Mouse (Mus musculus): Measurements from ENCODE around the gene Dscaml1. TPM values are rescaled to one million over a fixed set of nuclear protein-coding genes. Genes with fewer than 3 reads are reported as not detected.

Gene Dscaml1
- polyA plus RNA-seq, 1 experiment from 2014 or later = 0.79 TPM

GRCm38 (mm10) chr9:45501963-45502641 is 75.7 kb downstream of the Dscaml1 start:
- Histone ChIP-seq H3K9me3 (no peaks in the 10 kb centered on the region), H3K27me3 (ENCODE audit: poor library complexity, severe bottlenecking) (peaks cover 54% of the 10 kb centered on the region), H3K4me1 (peaks cover 44% of the 10 kb centered on the region), H3K27ac (peak overlapping the region; percentile 56), H3K4me3 (peak overlapping the region; percentile 19; the same call in 1 of the 2 replicates), H3K36me3 (replicated peaks) (no peaks in the 10 kb centered on the region)
- DNase-seq (ENCODE audit: extremely low spot score, low spot score) = peak; percentile 53
- WGBS = 5% methylated on average over 14 of the region's 14 CpGs

GRCm38 (mm10) chr9:45504977-45505376 is 78.5 kb downstream of the Dscaml1 start:
- Histone ChIP-seq H3K27me3 (ENCODE audit: poor library complexity, severe bottlenecking) (peaks cover 40% of the 10 kb centered on the region), H3K27ac (peak overlapping the region; percentile 26; the same call in 1 of the 2 replicates), H3K9me3 (no peaks in the 10 kb centered on the region), H3K4me3 (no peak overlapping the region), H3K4me1 (peaks cover 43% of the 10 kb centered on the region), H3K36me3 (replicated peaks) (no peaks in the 10 kb centered on the region)
- no peak for DNase-seq (ENCODE audit: extremely low spot score, low spot score)
- 70% methylated on average over 5 of the region's 5 CpGs for WGBS

GRCm38 (mm10) chr9:45505487-45505939 is 79.1 kb downstream of the Dscaml1 start:
- Histone ChIP-seq H3K27me3 (ENCODE audit: poor library complexity, severe bottlenecking) (peaks cover 35% of the 10 kb centered on the region), H3K9me3 (no peaks in the 10 kb centered on the region), H3K4me1 (peaks cover 47% of the 10 kb centered on the region), H3K36me3 (replicated peaks) (no peaks in the 10 kb centered on the region), H3K27ac (0 out of 2 replicates have a peak overlapping the region, but pooled peaks have one; percentile 1), H3K4me3 (no peak overlapping the region)
- WGBS = 73% methylated on average over 4 of the region's 4 CpGs
- DNase-seq (ENCODE audit: extremely low spot score, low spot score) = no peak

- H3K36me3 ChIP-seq (replicated peaks) = no peaks in the 10 kb centered on the region
- H3K27me3 ChIP-seq (ENCODE audit: poor library complexity, severe bottlenecking) = peaks cover 24% of the 10 kb centered on the region
- H3K27ac ChIP-seq = no peak overlapping the region
- WGBS = 85% methylated on average over 9 of the region's 9 CpGs
- no peak for DNase-seq (ENCODE audit: extremely low spot score, low spot score)
- H3K4me1 ChIP-seq = peaks cover 43% of the 10 kb centered on the region
- no peaks in the 10 kb centered on the region for H3K9me3 ChIP-seq
- H3K4me3 ChIP-seq = no peak overlapping the region
These were observed 81.1 kb downstream of the Dscaml1 start for GRCm38 (mm10) chr9:45507482-45507881.

GRCm38 (mm10) chr9:45510806-45511546 is 84.5 kb downstream of the Dscaml1 start:
- Histone ChIP-seq H3K4me1 (peaks cover 25% of the 10 kb centered on the region), H3K9me3 (no peaks in the 10 kb centered on the region), H3K36me3 (replicated peaks) (no peaks in the 10 kb centered on the region), H3K4me3 (no peak overlapping the region), H3K27ac (peak overlapping the region; percentile 75), H3K27me3 (ENCODE audit: poor library complexity, severe bottlenecking) (0 out of 2 replicates have a peak, but pooled peaks cover 4% of the 10 kb centered on the region)
- 62% methylated on average over 10 of the region's 10 CpGs for whole genome bisulfite sequencing
- no peak for DNase-seq (ENCODE audit: extremely low spot score, low spot score)

GRCm38 (mm10) chr9:45517993-45518705 is 91.7 kb downstream of the Dscaml1 start:
- WGBS = 87% methylated on average over 11 of the region's 11 CpGs
- no peak for DNase-seq (ENCODE audit: extremely low spot score, low spot score)
- Histone ChIP-seq H3K4me1 (peaks cover 10% of the 10 kb centered on the region; the same call in 1 of the 2 replicates), H3K27me3 (ENCODE audit: poor library complexity, severe bottlenecking) (no peaks in the 10 kb centered on the region), H3K9me3 (no peaks in the 10 kb centered on the region), H3K27ac (no peak overlapping the region), H3K4me3 (no peak overlapping the region), H3K36me3 (replicated peaks) (no peaks in the 10 kb centered on the region)

GRCm38 (mm10) chr9:45519841-45520240 is 93.4 kb downstream of the Dscaml1 start:
- Histone ChIP-seq H3K36me3 (replicated peaks) (no peaks in the 10 kb centered on the region), H3K27ac (no peak overlapping the region), H3K4me1 (peaks cover 10% of the 10 kb centered on the region; the same call in 1 of the 2 replicates), H3K4me3 (no peak overlapping the region), H3K9me3 (no peaks in the 10 kb centered on the region), H3K27me3 (ENCODE audit: poor library complexity, severe bottlenecking) (no peaks in the 10 kb centered on the region)
- DNase-seq (ENCODE audit: extremely low spot score, low spot score) = no peak
- WGBS = 75% methylated on average over 6 of the region's 6 CpGs

- Histone ChIP-seq H3K27ac (no peak overlapping the region), H3K4me3 (no peak overlapping the region), H3K9me3 (no peaks in the 10 kb centered on the region), H3K36me3 (replicated peaks) (no peaks in the 10 kb centered on the region), H3K4me1 (peaks cover 10% of the 10 kb centered on the region; the same call in 1 of the 2 replicates), H3K27me3 (ENCODE audit: poor library complexity, severe bottlenecking) (no peaks in the 10 kb centered on the region)
- DNase-seq (ENCODE audit: extremely low spot score, low spot score) = no peak
- WGBS = 76% methylated on average over 3 of the region's 3 CpGs
These were observed 96.4 kb downstream of the Dscaml1 start for GRCm38 (mm10) chr9:45522866-45523265.

- DNase-seq (ENCODE audit: extremely low spot score, low spot score) = no peak
- no peaks in the 10 kb centered on the region for H3K9me3 ChIP-seq
- no peaks in the 10 kb centered on the region for H3K27me3 ChIP-seq (ENCODE audit: poor library complexity, severe bottlenecking)
- H3K4me1 ChIP-seq = peaks cover 10% of the 10 kb centered on the region; the same call in 1 of the 2 replicates
- no peaks in the 10 kb centered on the region for H3K36me3 ChIP-seq (replicated peaks)
- no peak overlapping the region for H3K27ac ChIP-seq
- H3K4me3 ChIP-seq = no peak overlapping the region
- WGBS = 86% methylated on average over 8 of the region's 8 CpGs
These were observed 98.1 kb downstream of the Dscaml1 start for GRCm38 (mm10) chr9:45524505-45524904.

- no peak overlapping the region for H3K4me3 ChIP-seq
- DNase-seq (ENCODE audit: extremely low spot score, low spot score) = no peak
- no peaks in the 10 kb centered on the region for H3K36me3 ChIP-seq (replicated peaks)
- peaks cover 2% of the 10 kb centered on the region for H3K4me1 ChIP-seq
- no peak overlapping the region for H3K27ac ChIP-seq
- WGBS = 84% methylated on average over 2 of the region's 2 CpGs
- H3K27me3 ChIP-seq (ENCODE audit: poor library complexity, severe bottlenecking) = no peaks in the 10 kb centered on the region
- H3K9me3 ChIP-seq = no peaks in the 10 kb centered on the region
These were observed 106.8 kb downstream of the Dscaml1 start for GRCm38 (mm10) chr9:45533253-45533652.

- no peak overlapping the region for H3K4me3 ChIP-seq
- H3K27me3 ChIP-seq (ENCODE audit: poor library complexity, severe bottlenecking) = no peaks in the 10 kb centered on the region
- 87% methylated on average over 8 of the region's 8 CpGs for WGBS
- peaks cover 2% of the 10 kb centered on the region for H3K4me1 ChIP-seq
- DNase-seq (ENCODE audit: extremely low spot score, low spot score) = no peak
- 0 out of 2 replicates have a peak overlapping the region, but pooled peaks have one; percentile 30 for H3K27ac ChIP-seq
- H3K36me3 ChIP-seq (replicated peaks) = no peaks in the 10 kb centered on the region
- H3K9me3 ChIP-seq = no peaks in the 10 kb centered on the region
These were observed 108.1 kb downstream of the Dscaml1 start for GRCm38 (mm10) chr9:45534472-45534988.

- Histone ChIP-seq H3K4me1 (peaks cover 6% of the 10 kb centered on the region), H3K27ac (no peak overlapping the region), H3K36me3 (replicated peaks) (no peaks in the 10 kb centered on the region), H3K4me3 (no peak overlapping the region), H3K9me3 (no peaks in the 10 kb centered on the region), H3K27me3 (ENCODE audit: poor library complexity, severe bottlenecking) (no peaks in the 10 kb centered on the region)
- DNase-seq (ENCODE audit: extremely low spot score, low spot score) = no peak
- WGBS = 76% methylated on average over 7 of the region's 7 CpGs
These were observed 111.2 kb downstream of the Dscaml1 start for GRCm38 (mm10) chr9:45537649-45538048.

Data from forebrain, embryonic 10.5 days (tissue).